Mouse (Mus musculus) ES-Bruce4 (cell line): Measurements from ENCODE around the gene Cfap97d1.
A peak's percentile ranks its signal among the peaks of the same experiment; 100 is the strongest.

Source experiments
- CTCF ChIP-seq: IDR thresholded peaks from one replicate; pipeline ENCODE4 v1.8.1; 2011; ENCODE audit warnings: low read depth, low read length
- EP300 ChIP-seq: IDR thresholded peaks from 2 replicates; pipeline ENCODE4 v1.6.1; 2011; ENCODE audit warnings: low read depth, low read length; ENCODE audit not compliant: insufficient read depth
- POLR2A ChIP-seq: IDR thresholded peaks from one replicate; pipeline ENCODE4 v1.8.1; 2011; ENCODE audit warnings: low read length; ENCODE audit not compliant: insufficient read depth

DNA sequence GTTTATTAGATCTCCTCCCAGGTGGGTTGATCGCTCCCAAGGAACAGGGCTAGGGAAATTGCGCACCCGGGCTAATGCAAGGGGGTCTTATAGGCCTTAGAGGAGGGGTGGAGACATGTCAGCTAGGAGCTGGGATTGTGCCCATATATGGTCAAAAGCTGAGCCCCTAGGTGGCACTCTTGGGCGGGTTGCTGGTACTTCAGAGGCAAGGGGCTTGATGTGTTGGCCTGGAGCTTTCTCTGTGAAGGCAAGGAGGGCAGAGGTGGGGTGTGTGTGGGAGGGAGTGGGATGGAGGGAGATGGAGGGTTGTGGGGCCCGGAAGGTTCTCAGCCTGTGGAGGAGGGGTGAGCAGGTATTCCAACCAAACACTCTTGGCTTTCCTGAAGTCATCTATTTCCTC lies 37.6 kb upstream of the Cfap97d1 start:
- TF ChIP-seq CTCF (peak; percentile 33), POLR2A (no peak), EP300 (no peak)
